Mouse (Mus musculus) embryo, embryonic 10 days (tissue): ENCODE measurements at regions not wholly inside any gene's neighbourhood (a gene's known extent, or its start where the extent isn't known, plus 50 kb on each side); places are given as distances from the start of the nearest gene placed in this dataset.
A peak's percentile ranks its signal among the peaks of the same experiment; 100 is the strongest.

Experiments
- DNase-seq: peaks from one replicate; pipeline ENCODE4 v3.0.0-alpha.2; 2015; ENCODE audit warnings: low spot score

DNA sequence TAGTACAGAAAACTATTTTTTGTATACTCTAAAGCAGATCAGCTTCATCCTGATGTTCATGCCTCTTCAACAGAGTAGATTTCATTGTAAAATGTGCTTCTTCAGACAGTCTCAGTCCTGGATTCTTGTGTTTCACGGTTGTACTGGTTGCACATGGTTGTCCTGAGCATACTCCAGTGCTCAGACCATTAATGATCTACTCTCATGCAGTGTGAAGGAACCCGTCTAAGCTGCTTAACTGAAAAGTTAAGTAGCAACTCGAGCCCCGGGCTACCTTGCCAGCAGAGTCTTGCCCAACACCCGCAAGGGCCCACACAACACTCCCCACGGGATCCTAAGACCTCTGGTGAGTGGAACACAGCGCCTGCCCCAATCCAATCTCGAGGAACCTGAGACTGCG lies 380.3 kb upstream of the Fbxo33 start:
- no peak for DNase-seq

- DNase-seq, result no peak
Observed at GRCm38 (mm10) chr12:59589354-59589753, 369.8 kb upstream of the Fbxo33 start.

DNA sequence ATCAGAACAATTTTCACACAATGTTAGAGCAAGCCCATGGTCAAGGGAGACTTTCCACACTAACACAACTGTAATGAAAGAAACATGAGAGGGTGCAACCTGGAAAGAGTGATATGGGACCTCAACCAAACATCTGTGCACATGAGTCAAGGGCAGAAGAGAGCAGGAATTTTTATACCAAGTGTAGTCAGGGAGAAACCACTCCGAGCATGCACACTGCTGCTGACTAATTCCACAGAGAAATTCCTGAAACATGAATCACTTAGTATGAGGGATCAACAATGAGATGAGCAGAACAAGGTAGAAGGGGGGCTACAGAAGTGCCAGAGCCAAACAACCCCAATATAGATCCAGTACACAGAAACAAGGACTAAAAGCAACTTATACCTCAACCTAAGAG lies 363.1 kb upstream of the Fbxo33 start:
- no peak for DNase-seq

DNA sequence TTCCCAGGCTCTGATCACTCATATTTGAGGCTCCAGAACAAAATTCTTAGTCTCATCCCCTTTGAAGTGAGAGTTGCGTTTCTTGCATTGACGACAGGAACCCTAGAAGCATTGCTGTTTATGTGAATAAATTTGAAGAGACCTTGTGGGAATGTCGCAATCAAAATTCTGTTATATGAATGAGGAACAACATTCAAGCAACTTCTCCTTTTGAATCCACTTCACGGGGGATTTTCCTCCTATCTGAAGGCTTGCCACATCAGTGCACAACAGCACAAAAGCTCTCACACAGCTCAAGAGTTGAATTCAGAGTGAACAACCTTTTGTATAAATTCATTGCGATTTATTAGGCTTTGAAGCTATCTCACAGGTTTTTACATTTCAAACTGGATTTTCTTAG lies 360.2 kb upstream of the Fbxo33 start:
- DNase-seq, result no peak

DNA sequence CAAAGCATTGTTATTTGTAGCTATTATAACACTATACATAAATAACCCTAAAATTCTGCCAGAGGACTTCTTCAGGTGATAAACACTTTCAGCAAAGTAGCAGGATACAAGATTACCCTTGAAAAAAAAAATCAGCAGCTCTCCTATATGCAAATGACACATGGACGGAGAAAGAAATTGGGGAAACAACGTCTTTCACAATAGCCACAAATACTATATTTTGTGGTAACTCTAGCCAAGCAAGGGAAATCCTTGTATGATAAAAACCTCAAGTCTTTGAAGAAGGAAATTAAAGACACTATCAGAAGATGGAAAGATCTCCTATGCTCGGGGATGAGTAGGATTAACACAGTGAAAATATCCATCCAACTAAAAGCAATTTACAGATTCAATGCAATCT lies 344.4 kb upstream of the Fbxo33 start:
- no peak for DNase-seq

DNA sequence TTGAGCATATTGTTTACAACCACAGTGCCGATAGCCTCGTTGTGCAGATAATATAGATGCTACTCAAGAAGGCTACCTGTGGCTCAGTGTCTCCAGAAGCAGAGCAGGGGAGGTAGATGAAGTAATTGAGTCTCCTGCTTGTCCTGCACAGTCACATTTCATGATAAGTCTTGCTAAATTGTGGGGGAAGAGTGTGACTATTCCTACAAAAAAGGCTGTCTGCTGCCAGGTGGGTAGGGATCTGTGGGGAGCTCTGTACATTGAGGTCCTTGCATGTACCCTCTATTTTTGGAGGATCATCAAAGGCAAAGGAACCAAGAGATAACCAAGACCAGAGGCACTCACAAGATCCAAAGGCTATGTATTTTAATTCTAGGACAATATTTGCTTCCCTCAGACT lies 320.3 kb upstream of the Fbxo33 start:
- no peak for DNase-seq

DNA sequence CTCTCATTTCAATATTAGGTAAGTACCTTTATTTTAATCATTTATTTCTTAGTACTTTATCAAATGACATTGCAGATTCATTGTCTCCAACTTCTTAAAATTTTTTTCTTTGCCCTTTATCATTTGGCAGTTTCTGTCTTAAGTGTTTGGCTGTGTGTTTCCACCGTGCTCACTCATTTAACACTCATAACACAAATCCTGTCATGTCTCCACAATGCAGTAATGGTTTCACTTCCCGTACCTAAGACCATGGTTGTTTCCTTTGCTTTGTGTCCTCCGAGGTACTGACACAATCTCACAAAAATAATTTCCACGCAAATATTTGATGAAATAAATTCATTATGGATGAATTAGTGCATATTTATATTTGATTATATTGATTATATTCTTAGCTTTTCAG lies 311.0 kb upstream of the Fbxo33 start:
- DNase-seq, result no peak

DNA sequence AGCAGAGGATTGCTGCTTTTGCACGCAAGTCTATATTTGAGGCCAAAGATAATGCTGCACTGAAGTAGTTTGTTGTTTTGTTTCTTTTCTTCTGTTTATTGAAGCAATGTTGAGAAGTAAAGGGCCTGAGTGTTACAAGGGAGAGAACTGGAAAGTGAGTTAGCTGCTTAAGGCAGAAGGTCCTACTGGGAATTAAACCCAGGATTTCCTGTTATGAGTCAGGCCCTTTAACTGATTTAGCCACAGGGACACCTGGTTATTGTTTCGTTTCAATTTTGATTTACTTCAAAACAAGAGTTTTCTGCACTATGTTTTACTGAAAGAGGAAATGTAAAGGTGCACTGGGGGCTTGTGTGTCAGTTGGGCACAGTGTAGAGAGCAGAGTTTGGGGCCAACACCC lies 303.8 kb upstream of the Fbxo33 start:
- DNase-seq, result no peak

GRCm38 (mm10) chr12:59521946-59522345 lies 302.4 kb upstream of the Fbxo33 start:
- no peak for DNase-seq

- no peak for DNase-seq
Observed at GRCm38 (mm10) chr12:59509857-59510256, 290.3 kb upstream of the Fbxo33 start.

- no peak for DNase-seq
Observed at GRCm38 (mm10) chr12:59509175-59509574, 289.6 kb upstream of the Fbxo33 start.

DNA sequence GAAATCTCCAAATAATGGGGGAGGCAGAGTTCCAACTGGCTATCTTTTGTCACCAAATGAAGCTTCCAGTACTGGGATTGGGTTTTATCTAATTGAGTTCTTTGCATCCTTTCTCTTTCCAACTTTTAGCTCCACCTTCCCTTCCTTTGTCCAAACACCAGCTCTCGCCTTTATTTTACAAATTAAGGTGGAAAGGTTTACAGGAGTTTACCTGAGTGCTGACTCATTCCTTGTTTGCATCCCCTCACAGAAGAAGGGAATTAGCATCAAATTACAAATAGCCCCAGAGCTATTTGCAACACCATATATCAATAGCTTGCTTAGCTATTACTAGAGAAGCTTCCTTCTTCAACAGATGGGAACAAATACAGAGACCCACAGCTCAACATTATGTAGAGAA lies 287.9 kb upstream of the Fbxo33 start:
- no peak for DNase-seq

- DNase-seq, result no peak
Observed at GRCm38 (mm10) chr12:59497434-59497833, 277.9 kb upstream of the Fbxo33 start.

- no peak for DNase-seq
Observed at GRCm38 (mm10) chr12:59488019-59488418, 268.5 kb upstream of the Fbxo33 start.

- DNase-seq, result no peak
Observed at GRCm38 (mm10) chr12:59487507-59487906, 268.0 kb upstream of the Fbxo33 start.

DNA sequence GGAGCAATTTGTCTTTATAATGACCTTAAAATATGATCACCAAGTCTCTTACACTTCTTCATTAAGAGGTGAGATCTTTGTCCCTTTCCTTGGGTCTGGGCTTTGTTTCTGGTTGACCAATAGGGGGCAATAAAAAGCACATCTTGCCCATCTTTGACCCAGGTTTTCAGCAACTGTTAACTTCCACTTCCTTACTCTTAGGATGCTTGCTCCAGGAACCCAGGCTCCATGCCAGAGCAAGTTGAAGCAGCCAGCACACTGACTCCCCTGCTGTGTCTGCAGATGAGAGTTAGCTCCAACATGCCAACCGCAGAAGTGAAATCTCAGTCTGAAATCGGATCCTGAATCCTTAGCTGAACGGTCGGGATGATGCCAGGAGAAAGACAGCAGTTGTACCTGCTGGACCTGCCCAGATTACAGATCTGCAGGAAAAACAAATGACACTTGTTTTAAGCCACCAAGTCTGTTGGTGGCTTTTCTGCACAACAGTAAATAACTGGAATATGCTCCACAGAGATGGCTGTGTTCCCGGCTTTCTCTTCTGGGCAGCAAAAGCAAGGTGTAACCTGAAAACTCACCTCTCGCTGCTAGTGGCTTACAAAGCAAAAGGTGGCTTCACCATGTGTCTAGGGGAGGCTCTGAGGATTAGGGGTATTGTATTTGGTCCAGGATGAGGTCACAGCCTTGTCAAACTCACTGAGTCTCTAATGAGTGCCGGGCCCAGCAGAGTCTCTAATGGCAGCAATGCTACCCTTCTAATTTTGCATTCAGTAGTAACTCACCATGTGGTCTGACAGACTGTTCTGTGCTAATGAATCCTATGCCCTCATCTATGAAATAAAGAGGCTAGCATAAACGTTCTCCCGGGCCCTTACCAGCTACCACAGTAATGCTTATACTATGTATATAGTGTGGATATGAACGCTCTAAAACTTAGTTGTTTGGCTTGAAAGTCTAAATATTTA lies 241.8 kb upstream of the Fbxo33 start:
- peak; percentile 15 for DNase-seq

GRCm38 (mm10) chr12:59456175-59456851 lies 236.8 kb upstream of the Fbxo33 start:
- no peak for DNase-seq

GRCm38 (mm10) chr12:59415051-59415450 lies 195.5 kb upstream of the Fbxo33 start:
- no peak for DNase-seq

GRCm38 (mm10) chr12:59411491-59411890 lies 192.0 kb upstream of the Fbxo33 start:
- DNase-seq, result no peak

DNA sequence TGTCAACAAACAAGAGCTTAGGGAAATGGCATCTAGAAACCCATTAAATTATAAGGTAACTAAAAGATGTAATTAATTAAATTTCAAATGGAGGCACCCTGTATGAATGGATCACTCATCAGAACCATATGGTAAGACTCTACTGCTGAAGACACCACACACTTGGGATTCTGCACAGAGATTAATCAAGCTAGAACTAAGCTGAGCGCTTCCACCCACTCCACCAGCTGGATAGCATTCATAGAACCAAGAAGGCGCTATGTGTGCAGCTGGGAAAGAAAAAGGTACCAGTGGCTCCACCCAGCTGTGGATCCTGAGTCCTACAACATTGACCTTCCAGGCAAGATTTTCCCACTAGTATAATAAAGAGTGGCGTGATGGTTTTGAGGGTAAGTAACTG lies 171.6 kb upstream of the Fbxo33 start:
- DNase-seq, result no peak

- DNase-seq, result peak; percentile 80
Observed at GRCm38 (mm10) chr12:59382812-59383211, 163.3 kb upstream of the Fbxo33 start.

DNA sequence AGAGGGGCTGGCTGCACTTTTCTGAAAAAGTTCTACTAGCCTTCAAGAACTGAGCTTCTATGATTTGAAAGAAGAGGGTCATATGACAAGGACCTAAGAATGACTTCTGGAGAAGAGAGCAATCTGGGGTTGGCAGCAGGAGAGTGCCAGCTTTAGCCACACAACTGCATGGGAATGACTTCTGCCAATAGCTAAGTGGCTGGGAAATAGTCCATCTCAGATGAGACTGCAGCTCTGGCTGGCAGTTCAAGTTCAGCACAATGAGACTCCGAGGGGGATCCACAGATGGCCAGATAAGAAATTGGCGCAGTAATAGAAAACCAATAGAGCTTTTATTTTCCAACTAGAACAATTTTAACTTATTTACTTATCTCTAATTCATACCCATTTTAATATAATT lies 122.1 kb upstream of the Fbxo33 start:
- no peak for DNase-seq

DNA sequence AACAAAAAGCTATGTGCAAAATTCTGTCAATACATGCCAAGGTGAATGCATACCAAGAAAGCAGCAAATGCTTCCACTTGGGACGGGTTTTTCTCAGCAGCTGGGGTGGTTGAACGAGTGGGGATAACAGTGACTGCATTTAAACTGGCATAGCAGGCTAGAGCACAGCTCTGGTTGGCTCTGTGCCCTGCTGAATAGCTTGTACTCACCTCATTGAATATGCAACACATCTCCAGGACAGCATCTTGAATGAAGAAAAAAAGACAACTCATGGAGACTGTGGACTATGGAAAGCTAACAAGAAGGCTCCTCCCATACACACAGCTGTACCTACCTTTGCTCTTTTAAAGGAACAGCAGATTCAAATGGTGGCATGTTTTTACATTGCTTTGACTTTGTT lies 111.2 kb upstream of the Fbxo33 start:
- DNase-seq, result no peak
